Mouse (Mus musculus) hindbrain, embryonic 13.5 days (tissue): ENCODE measurements around the gene Ncoa5. TPM values are rescaled to one million over a fixed set of nuclear protein-coding genes. Genes with fewer than 3 reads are reported as not detected.

Experiments
- ATAC-seq: fragments of 200-750 bp; cut with Nextera tagmentation; 2 replicates; pipeline ENCODE4 v1.8.0; 2017; ENCODE audit warnings: moderate TSS enrichment; ENCODE audit not compliant: low FRiP score
- H3K27ac ChIP-seq: fragments of 300-500 bp; sonication (generic); 2 replicates; pipeline ENCODE4 v1.5.1; 2015; ENCODE audit warnings: inconsistent platforms, mild to moderate bottlenecking, moderate library complexity
- H3K27me3 ChIP-seq: fragments of 300-500 bp; sonication (generic); 2 replicates; pipeline ENCODE4 v1.6.1; 2015; ENCODE audit warnings: mild to moderate bottlenecking, inconsistent platforms
- H3K36me3 ChIP-seq: fragments of 300-500 bp; sonication (generic); 2 replicates; pipeline ENCODE4 v1.6.1; 2015; ENCODE audit warnings: mild to moderate bottlenecking, inconsistent platforms
- H3K4me1 ChIP-seq: fragments of 300-500 bp; sonication (generic); replicated peaks from 2 replicates; pipeline ENCODE4 v1.6.1; 2015; ENCODE audit warnings: inconsistent platforms
- H3K4me2 ChIP-seq: fragments of 300-500 bp; sonication (generic); 2 replicates; pipeline ENCODE4 v1.6.1; 2015; ENCODE audit warnings: inconsistent platforms, mild to moderate bottlenecking, moderate library complexity
- H3K4me3 ChIP-seq: fragments of 300-500 bp; sonication (generic); 2 replicates; pipeline ENCODE4 v1.5.1; 2015; ENCODE audit warnings: mild to moderate bottlenecking, inconsistent platforms
- H3K9ac ChIP-seq: fragments of 300-500 bp; sonication (generic); 2 replicates; pipeline ENCODE4 v1.6.1; 2015; ENCODE audit warnings: mild to moderate bottlenecking, inconsistent platforms
- H3K9me3 ChIP-seq: fragments of 300-500 bp; sonication (generic); 2 replicates; pipeline ENCODE4 v1.6.1; 2016; ENCODE audit warnings: inconsistent platforms
- WGBS: fragments of 180-500 bp; shearing (Covaris S2); methylation state at CpG from one replicate; pipeline ENCODE4 v1.1.7; 2015; 5-methylcytosine and 5-hydroxymethylcytosine counted together
- polyA plus RNA-seq: library from polyadenylated mRNA; unstranded; fragments of >200 nt; fragmentation: Nextera tagmentation; extraction: Ambion mirVana; gene quantifications from 2 replicates; pipeline ENCODE4 v1.2.1, GENCODE M21; 2015

The Ncoa5 gene
- polyA plus RNA-seq, 1 experiment from 2014 or later = 119 TPM

- 0 out of 2 replicates have a peak, but pooled peaks cover 5% of the 10 kb centered on the region for H3K4me1 ChIP-seq
- 81% methylated on average over 14 of the region's 14 CpGs for WGBS
- ATAC-seq = no peak
- H3K9ac ChIP-seq = no peak overlapping the region
- no peaks in the 10 kb centered on the region for H3K9me3 ChIP-seq
- no peak overlapping the region for H3K4me2 ChIP-seq
- peaks cover 38% of the 10 kb centered on the region for H3K36me3 ChIP-seq
- H3K27ac ChIP-seq = no peak overlapping the region
- H3K27me3 ChIP-seq = 0 out of 2 replicates have a peak, but pooled peaks cover 5% of the 10 kb centered on the region
- no peak overlapping the region for H3K4me3 ChIP-seq
Observed at GRCm38 (mm10) chr2:164986371-164987027, 48.2 kb downstream of the Ncoa5 start.

- Histone ChIP-seq H3K4me2 (no peak overlapping the region), H3K36me3 (peaks cover 38% of the 10 kb centered on the region), H3K4me3 (no peak overlapping the region), H3K27me3 (0 out of 2 replicates have a peak, but pooled peaks cover 5% of the 10 kb centered on the region), H3K9ac (no peak overlapping the region), H3K27ac (no peak overlapping the region), H3K9me3 (no peaks in the 10 kb centered on the region), H3K4me1 (0 out of 2 replicates have a peak, but pooled peaks cover 5% of the 10 kb centered on the region)
- 79% methylated on average over 6 of the region's 6 CpGs for WGBS
- no peak for ATAC-seq
Observed at GRCm38 (mm10) chr2:164985962-164986361, 48.7 kb downstream of the Ncoa5 start.

GRCm38 (mm10) chr2:164979749-164980148 lies 54.9 kb downstream of the Ncoa5 start:
- H3K4me3 ChIP-seq = no peak overlapping the region
- no peak overlapping the region for H3K4me2 ChIP-seq
- 0 out of 2 replicates have a peak, but pooled peaks cover 8% of the 10 kb centered on the region for H3K27me3 ChIP-seq
- H3K36me3 ChIP-seq = peaks cover 24% of the 10 kb centered on the region
- no peak for ATAC-seq
- no peaks in the 10 kb centered on the region for H3K9me3 ChIP-seq
- WGBS = 23% methylated on average over 7 of the region's 7 CpGs
- no peak overlapping the region for H3K27ac ChIP-seq
- no peak overlapping the region for H3K9ac ChIP-seq
- peaks cover 24% of the 10 kb centered on the region for H3K4me1 ChIP-seq

- Histone ChIP-seq H3K4me2 (no peak overlapping the region), H3K27me3 (peaks cover 35% of the 10 kb centered on the region), H3K9ac (no peak overlapping the region), H3K36me3 (0 out of 2 replicates have a peak, but pooled peaks cover 11% of the 10 kb centered on the region), H3K4me3 (no peak overlapping the region), H3K9me3 (no peaks in the 10 kb centered on the region), H3K27ac (no peak overlapping the region), H3K4me1 (peaks cover 39% of the 10 kb centered on the region)
- ATAC-seq = no peak
- WGBS = 79% methylated on average over 6 of the region's 6 CpGs
Observed at GRCm38 (mm10) chr2:164975611-164976010, 59.1 kb downstream of the Ncoa5 start.

DNA sequence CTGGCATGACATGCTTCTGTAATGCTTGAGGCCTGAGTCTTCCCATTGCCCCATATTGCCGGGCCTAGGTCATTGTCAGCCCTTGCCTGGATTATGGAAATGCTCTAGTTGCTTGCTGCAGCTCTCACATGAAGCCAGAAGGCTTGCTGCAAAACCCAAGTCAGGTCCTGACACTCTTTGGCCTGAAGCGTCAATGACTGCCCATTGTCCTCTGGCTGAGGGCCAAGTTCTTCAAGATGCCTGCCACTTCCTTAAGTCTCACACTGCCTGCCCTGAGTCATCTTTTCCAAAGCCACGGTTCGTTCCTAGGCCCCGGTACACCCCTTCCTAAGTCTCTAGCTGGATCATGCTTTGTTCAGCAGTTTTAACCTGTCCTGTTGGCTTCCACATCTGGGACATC lies 62.0 kb downstream of the Ncoa5 start:
- no peak overlapping the region for H3K27ac ChIP-seq
- no peak overlapping the region for H3K4me3 ChIP-seq
- H3K4me2 ChIP-seq = no peak overlapping the region
- H3K9ac ChIP-seq = no peak overlapping the region
- ATAC-seq = no peak
- WGBS = 74% methylated on average over 5 of the region's 5 CpGs
- no peaks in the 10 kb centered on the region for H3K36me3 ChIP-seq
- H3K4me1 ChIP-seq = peaks cover 63% of the 10 kb centered on the region
- peaks cover 56% of the 10 kb centered on the region for H3K27me3 ChIP-seq
- H3K9me3 ChIP-seq = no peaks in the 10 kb centered on the region

DNA sequence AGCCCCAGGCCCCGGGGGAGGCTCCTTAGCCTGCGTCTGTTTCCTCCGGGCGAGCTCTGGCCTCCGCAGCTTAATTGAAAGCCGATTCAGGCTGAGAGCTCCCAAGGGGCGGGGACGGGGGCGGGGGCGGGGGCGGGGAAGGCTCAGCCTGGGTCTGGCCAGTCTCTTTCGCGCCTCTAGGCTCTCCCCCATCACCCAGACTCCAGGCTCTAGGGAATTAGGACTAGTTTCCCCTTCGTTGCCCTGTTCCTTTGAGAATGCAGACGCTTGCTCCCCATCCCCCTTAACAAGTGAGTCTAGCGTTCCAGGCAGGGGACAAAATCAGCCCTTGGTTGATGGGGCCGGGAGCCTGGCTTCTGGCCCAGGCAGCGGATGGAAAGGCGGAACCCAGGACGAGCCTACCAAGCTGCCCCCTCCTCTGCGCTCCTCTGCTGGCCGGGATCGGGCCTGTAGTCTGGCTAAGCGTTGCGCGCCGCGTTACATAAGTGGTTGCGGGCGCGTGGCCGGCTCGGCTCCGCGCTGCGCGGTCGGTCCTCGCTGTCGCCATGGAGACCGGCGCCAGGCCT lies 64.0 kb downstream of the Ncoa5 start:
- Histone ChIP-seq H3K9me3 (no peaks in the 10 kb centered on the region), H3K4me1 (peaks cover 67% of the 10 kb centered on the region), H3K27me3 (peaks cover 74% of the 10 kb centered on the region), H3K27ac (peak overlapping the region; percentile 58), H3K9ac (peak overlapping the region; percentile 79), H3K4me2 (peak overlapping the region; percentile 72), H3K36me3 (no peaks in the 10 kb centered on the region), H3K4me3 (peak overlapping the region; percentile 56)
- peak; percentile 52 for ATAC-seq
- WGBS = under 1% methylated on average over 42 of the region's 42 CpGs

DNA sequence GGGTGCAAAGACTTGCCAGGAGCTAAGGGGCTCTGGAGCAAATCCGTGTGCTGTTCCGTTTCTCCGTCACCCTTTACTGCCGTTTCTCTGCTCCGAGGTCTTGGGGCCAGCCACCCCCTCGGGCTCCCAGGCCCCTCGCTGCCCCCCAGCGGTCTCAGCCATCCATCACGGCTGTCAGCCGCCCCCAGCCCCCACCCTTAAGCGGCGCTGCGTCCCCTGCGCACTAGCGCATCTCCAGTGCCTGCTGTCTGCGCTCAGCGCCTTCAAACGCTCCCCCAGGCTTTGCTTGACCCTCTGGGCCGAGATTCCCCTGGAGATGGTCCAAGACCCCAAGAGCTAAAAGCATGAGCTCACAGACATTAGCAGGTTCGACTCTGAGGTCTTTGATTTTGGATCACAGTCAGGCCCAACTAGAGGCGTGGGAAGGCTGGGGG lies 65.3 kb downstream of the Ncoa5 start:
- peaks cover 74% of the 10 kb centered on the region for H3K4me1 ChIP-seq
- no peaks in the 10 kb centered on the region for H3K9me3 ChIP-seq
- peak overlapping the region; percentile 79 for H3K9ac ChIP-seq
- H3K4me3 ChIP-seq = peak overlapping the region; percentile 56
- peaks cover 74% of the 10 kb centered on the region for H3K27me3 ChIP-seq
- peak overlapping the region; percentile 92 for H3K27ac ChIP-seq
- H3K36me3 ChIP-seq = no peaks in the 10 kb centered on the region
- WGBS = 2% methylated on average over 21 of the region's 21 CpGs
- no peak for ATAC-seq
- peak overlapping the region; percentile 72 for H3K4me2 ChIP-seq

GRCm38 (mm10) chr2:164968451-164968851 lies 66.2 kb downstream of the Ncoa5 start:
- Histone ChIP-seq H3K4me2 (peak overlapping the region; percentile 72), H3K27me3 (peaks cover 71% of the 10 kb centered on the region), H3K9me3 (no peaks in the 10 kb centered on the region), H3K9ac (peak overlapping the region; percentile 79), H3K27ac (peak overlapping the region; percentile 92), H3K36me3 (no peaks in the 10 kb centered on the region), H3K4me1 (peaks cover 80% of the 10 kb centered on the region), H3K4me3 (peak overlapping the region; percentile 56)
- under 1% methylated on average over 29 of the region's 29 CpGs for WGBS
- ATAC-seq = 0 out of 2 replicates have a peak, but pooled peaks have one; percentile 16

DNA sequence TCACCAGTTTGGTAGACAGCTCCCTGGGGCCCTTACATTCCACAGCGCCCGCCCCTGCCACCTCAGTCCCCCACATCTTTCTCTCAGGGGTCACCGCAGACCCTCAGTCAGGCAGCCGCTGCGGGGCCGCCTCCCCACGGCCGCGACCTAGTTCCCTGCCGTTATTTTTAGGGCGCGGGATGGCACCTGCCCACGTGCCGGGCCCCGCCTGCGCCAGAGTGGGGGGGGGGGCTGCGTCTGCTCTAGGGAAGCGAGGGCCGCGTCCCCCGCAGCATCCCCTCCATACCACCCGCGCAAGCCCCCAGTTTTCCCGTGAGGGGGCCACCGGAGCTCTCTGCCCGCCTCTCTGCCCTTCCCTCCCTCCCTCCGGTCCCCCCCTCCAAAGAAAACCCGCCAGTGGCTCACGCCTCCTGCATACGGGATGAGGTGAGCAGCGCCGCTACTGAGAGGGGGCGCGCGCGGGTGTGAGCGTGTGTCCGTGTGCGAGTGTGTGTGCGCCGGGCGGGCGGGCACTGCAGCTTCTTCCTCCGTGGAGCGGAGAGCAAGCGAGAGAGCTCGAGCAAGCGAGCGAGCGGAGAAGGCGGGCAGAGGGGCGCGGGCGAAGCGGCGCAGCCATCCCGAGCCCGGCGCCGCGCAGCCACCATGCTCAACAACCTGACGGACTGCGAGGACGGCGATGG lies 66.8 kb downstream of the Ncoa5 start:
- H3K36me3 ChIP-seq = no peaks in the 10 kb centered on the region
- under 1% methylated on average over 64 of the region's 65 CpGs for WGBS
- H3K4me3 ChIP-seq = peak overlapping the region; percentile 56

DNA sequence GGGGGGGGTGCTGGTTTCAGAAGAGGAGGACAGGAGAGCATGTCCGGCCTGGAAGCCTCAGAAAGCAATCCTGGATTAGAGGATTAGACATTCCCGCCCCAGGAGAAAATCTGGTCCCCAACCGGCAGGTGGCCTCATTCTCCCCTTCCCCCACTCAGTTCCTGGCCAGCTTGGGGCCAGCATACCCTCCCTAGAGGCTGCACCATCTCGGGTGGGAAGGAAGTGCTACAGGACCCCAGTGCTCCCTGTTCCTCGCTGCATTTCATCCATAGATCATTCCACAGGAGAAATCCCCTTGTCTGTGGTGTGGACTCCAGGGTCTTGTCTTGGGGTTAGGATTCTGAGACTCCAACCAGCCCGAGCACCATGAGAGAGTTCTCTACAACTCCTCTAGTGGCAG lies 67.5 kb downstream of the Ncoa5 start:
- no peaks in the 10 kb centered on the region for H3K36me3 ChIP-seq
- no peaks in the 10 kb centered on the region for H3K9me3 ChIP-seq
- WGBS = 8% methylated on average over 6 of the region's 6 CpGs
- H3K27ac ChIP-seq = peak overlapping the region; percentile 92
- peaks cover 67% of the 10 kb centered on the region for H3K27me3 ChIP-seq
- no peak overlapping the region for H3K9ac ChIP-seq
- no peak for ATAC-seq
- peak overlapping the region; percentile 56; the same call in 1 of the 2 replicates for H3K4me3 ChIP-seq
- H3K4me2 ChIP-seq = peak overlapping the region; percentile 72
- peaks cover 92% of the 10 kb centered on the region for H3K4me1 ChIP-seq

More for the DNA sequence above, 66.8 kb downstream of the Ncoa5 start:
- peak; percentile 58 for ATAC-seq
- Histone ChIP-seq H3K9me3 (no peaks in the 10 kb centered on the region), H3K4me1 (peaks cover 85% of the 10 kb centered on the region), H3K27me3 (peaks cover 68% of the 10 kb centered on the region), H3K9ac (peak overlapping the region; percentile 79), H3K4me2 (peak overlapping the region; percentile 72), H3K27ac (peak overlapping the region; percentile 92)

DNA sequence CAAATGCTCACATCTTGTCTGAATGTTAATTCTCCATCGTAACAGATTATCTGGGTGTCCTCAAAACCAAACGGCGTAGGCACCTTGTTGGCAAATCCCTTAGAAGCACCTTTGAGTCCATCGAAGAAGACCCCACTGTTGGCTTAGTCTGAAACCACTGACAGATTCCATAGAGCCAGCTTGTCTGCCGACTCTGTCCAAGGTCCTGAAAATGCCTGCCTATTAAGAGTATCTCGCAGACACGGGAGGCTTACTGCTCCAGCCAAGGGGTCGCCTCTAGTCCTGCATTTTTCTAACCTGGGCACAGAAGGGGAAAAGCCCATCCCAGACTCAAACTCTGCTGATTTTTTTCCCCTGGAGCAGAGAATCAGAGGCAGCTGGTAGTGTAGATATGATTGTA lies 68.3 kb downstream of the Ncoa5 start:
- H3K9me3 ChIP-seq = no peaks in the 10 kb centered on the region
- no peaks in the 10 kb centered on the region for H3K36me3 ChIP-seq
- no peak overlapping the region for H3K9ac ChIP-seq
- no peak overlapping the region for H3K4me2 ChIP-seq
- H3K27ac ChIP-seq = no peak overlapping the region
- H3K4me1 ChIP-seq = peaks cover 94% of the 10 kb centered on the region
- no peak for ATAC-seq
- peaks cover 60% of the 10 kb centered on the region for H3K27me3 ChIP-seq
- no peak overlapping the region for H3K4me3 ChIP-seq
- 30% methylated on average over 8 of the region's 8 CpGs for WGBS

DNA sequence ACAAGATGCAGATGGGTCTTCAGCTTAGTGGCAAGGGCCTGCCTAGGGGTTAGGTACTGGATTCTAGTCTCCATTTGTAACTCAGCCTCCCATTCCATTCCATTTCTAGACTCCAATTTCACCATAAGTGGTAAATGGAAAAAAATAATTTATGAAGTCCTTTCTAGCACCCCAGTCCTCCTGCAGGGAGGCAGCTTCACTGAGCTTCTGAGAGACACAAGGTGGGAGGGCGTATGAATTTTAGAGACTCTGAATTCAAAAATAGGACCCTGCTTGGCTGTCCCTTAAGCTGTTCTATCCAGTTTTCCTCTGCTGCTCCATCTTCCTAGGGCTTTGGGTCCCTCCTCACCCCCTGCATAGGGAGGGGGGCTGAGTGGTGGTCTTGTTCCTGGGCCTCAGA lies 69.7 kb downstream of the Ncoa5 start:
- peaks cover 46% of the 10 kb centered on the region for H3K27me3 ChIP-seq
- peak overlapping the region; percentile 55 for H3K9ac ChIP-seq
- WGBS = 88% methylated on average over 1 of the region's 1 CpGs
- peak overlapping the region; percentile 25; the same call in 1 of the 2 replicates for H3K4me3 ChIP-seq
- H3K36me3 ChIP-seq = no peaks in the 10 kb centered on the region
- peak overlapping the region; percentile 50 for H3K4me2 ChIP-seq
- no peaks in the 10 kb centered on the region for H3K9me3 ChIP-seq
- H3K4me1 ChIP-seq = peaks cover 88% of the 10 kb centered on the region
- ATAC-seq = no peak
- peak overlapping the region; percentile 91 for H3K27ac ChIP-seq
